Mouse (Mus musculus) spleen, postnatal 10 days (tissue): ENCODE data around the gene Samd13.

Experiments used
- DNase-seq, 2 experiments: peaks; one replicate each; pipeline ENCODE4 v3.0.0; 2021 to 2022; ENCODE audit warnings: low spot score in 2 of 2

The Samd13 gene

DNA sequence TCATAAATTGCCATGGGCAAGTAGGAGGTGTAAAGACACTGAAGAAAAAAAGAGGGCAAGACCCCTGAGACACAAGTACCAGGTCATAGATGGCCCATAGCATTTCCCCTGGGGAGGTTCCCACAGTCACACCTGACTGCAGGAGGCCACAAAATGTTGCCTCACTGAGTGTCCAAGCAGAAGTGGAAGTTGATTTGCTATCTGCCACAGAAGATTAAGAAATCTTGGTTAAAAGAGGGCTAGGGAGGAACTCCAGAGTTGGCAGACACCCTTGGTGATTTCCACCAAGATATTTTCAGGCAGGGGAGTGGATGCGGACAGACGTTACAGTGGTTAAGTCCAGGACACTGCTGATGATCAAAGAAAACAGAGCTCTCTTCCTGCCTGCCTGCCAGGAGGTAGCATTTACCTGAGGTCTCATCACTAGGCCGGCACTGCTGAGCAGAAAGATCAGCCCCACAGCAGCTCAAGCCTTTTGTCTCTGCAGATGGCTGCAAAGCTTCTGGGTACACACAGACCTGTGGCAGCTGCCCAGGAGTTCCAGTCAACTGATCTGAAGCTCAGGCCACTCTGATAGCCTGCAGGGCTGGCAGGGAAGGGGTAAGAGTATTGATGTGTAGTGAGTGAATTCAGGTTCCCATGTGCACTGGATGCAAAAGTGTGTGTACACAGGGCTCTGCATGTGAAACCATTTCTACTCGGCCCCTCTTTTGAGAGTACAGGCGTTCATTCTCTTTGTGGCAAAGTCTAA, 68.7 kb downstream of the Samd13 start:
- DNase-seq: no peak

DNA sequence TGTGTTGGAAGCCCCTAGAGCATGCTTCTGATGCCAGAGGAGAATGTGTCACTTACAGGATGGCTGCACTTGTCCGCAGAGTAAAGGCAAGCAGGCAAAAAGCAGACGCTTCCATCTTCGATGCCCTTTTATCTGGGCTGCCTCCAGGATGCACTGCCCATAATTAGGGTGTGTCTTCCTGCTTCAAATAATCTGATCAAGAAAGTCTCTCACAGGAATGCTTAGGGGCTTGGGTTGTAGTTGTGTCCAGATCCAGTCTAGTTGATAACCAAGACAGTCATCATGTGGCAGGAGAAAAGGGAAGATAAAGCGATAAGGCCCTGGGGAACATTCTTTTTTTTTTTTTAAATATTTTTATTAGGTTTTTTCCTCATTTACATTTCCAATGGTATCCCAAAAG, 69.9 kb downstream of the Samd13 start, which contains the start of gene Dnase2b:
TSS of gene Dnase2b (minus strand) at position 101 of the 400 bp plus-strand sequence.
- DNase-seq: no peak

DNA sequence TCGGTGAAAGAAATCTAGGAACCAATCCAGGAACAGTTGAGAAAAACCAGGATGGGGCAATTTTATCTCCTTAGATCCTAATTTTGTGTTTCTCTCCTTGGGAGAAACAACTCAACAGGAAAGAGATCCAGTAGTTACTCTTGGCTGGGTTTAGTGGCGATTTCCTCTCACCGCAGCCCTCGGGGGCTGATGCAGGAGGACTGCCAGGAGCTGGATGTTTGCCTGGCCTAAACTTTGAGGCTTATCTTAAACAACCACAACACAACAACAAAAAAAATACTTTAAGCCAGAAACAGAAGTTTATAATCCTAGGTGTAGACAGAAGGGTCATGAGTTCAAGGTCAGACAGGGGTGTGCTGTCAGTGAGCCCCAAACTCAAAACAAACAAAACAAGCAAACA, 73.6 kb downstream of the Samd13 start:
- DNase-seq: no peak

DNA sequence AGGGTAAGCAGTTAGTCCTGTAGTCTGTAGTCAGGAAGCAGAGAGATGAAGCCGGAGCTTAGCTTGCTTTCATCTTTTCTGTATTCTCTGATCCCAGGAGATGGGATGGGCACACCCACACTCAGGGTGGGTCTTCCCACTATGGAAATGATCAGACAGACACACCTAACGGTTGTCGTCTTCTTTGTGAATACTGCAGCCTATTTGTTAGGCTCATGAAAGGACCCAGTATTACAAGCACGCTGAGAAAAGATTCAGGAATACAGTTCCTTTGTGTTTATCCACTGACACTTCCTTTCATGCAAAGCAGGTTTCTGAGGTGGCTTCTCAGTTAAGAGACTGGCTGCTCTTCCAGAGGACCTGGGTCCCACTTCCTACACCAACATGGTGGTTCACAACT, 74.1 kb downstream of the Samd13 start:
- DNase-seq: no peak

DNA sequence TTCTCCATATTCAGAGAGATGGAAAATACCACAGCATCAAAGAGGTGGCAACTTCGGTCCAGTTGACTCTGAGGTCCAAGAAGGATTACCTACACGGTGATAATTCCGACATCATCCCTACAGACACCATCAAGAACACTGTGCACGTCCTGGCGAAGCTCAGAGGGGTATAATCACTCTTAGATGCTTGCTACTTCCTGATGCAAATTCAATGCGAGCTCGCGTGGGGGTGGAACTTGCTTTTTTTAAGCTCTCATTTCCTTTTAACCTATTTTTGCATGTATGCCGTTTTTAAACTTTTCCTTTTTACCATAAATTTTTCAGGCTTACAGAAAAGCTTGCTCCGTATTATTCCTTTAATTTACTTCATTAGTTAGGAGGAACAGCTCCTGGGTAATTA, 75.1 kb downstream of the Samd13 start:
- no peak for DNase-seq

DNA sequence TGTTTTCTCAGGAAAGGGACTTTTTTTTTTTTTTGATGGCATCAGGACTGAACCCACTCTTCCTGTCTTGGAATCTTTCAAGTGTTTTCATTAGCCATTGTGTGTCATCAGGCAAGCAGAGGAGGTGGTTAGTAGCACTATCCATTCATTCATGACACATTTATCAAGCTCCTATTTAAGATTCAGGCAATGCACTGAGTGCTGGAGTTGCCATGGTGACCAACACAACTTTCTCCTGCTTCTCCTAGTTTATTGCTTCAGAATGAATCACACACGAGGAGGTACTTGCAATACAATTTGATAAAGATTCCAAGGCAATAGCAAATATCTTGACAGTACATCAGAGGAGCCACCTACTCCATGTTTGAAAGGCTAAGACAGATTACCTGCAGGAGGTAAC, 78.0 kb downstream of the Samd13 start:
- DNase-seq: no peak

DNA sequence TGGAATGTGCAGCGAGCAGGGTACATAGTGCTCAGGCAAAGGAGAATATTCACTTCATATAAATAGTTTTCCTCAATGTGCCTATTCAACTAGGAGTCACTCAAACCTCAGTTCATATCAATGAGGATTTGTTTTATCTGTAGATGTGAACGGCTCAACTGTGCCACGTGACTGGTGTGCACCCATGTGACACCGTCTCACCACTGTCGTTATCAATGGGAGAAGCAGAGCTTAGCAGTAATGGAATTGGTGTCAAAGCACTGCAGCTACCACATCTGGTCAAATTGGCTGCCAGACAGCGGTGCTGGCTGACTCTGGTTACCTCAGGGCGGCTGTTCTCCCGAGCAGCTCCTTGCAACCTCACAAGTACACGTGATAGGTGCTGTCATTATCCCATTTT, 80.7 kb downstream of the Samd13 start:
- no peak for DNase-seq

DNA sequence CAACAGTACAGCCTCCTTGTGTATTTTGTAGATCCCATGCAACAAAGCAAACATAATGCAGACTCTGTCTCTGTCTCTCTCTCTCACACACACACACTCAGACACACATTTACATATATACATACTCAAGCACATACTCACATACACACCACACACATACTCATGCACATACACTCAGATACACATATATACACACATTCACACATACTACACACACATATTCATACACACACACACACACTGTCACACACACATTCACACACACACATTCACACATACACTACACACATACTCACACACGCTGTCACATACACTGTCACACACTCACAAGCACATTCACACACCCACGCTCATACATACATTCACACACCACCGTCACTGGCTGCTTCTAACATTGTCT, 82.9 kb downstream of the Samd13 start:
- DNase-seq: no peak

DNA sequence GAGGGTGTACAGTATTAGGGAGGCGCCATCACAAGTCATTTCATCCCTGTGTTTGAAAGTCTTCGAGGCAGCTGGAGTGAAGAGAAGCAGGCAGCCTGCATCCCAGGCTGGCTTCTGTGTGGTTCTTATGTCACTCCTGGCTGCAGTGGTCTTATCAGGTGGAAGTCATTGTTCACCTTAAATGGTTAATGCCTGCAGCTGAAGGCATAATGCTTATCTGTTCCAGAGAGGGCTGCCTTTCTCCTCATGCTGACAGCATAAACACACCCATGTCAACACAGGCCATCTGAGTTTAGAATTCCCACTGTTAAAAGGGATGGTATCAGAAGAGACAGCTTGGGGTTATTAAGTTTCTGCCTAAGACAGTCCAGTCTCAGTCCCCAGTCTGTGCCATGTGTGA, 84.2 kb downstream of the Samd13 start:
- DNase-seq: no peak

DNA sequence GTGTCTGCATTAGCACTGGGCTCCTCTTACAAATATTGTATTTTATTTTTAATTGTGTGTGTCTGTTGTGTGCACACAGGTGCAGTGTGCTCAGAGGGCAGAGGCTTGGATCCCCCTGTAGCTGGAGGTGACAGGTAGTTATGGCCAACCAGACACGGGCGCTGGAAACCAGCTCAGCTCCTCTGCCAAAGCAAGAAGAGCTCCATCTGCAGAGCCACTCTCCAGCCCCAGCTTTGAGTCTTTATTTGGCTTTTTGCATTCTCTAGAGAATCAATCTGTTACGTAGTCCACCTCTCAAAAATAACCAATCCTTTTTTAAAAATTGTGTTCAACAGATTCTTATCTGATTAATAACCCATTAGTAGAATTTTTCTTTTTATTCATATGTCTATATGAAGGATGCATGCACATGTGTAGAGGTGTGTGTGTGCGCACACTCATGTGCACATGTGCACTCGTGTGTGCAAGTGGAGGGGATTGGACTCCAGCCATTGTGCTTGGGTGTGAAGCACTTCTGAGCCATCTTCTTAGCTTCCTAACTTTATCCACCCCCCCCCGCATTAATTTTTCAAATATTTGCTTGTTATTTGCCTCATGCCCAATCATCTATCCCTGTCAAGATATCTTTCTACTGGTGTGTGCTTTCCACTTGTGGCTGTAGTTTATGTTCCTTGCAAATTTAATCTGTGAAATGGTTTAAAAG, 86.0 kb downstream of the Samd13 start:
- DNase-seq: no peak

DNA sequence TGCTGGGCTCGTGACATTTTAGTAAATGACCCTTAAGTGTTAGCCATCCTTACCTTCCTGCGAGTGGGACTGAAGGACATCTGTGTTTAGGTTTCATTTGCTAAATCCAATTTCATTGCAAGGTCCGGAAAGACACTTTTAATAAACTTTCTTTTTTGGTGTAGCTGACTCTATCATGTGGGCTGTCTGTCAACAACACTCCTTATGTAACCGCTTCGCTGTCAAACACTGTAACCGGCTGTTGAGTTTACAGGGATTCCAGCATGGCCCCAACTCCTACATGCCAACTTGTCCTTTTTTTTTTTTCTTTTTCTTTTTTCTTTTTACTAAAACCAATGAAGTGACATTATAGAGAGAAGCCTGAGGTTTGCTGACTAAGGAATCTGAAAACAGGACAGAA, 87.0 kb downstream of the Samd13 start:
- DNase-seq: no peak

DNA sequence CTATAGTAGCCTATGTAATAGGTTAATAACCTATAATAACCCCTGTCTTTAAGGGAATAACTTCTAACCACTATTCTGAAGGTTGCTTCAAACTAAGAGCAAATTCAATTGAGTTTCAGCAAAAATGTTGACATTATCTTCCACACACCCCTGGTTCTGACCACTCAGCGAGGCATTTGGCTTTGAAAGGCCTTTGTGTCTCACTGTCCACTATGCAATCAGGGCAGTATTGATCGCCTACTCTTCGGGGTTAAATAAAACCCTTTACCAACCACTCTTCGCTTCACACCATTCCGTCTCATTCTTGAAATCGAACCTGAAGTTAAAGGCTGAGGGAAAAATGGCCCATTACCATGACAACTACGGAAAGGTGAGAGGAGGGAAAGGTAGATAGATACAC, 88.5 kb downstream of the Samd13 start:
- no peak for DNase-seq

DNA sequence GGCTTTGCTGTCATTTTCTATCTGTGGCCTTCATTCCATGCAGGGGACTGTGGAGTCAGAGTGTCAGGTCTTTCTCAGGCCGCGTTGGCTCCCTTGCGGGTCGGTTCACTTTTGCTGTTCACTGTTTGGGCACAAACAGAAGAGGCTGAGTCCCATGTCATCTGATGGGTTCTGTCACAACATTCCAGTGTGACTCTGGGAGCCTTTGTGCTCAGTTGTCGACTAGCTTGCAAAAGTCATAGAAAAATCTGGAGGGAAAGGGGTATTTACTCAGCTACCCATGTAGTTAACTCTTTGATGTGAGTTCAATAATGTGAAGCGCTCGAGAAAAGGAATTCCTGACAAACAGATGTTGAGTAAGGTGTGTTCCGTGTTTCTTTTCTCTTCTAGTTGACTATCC, 89.0 kb downstream of the Samd13 start:
- no peak for DNase-seq

DNA sequence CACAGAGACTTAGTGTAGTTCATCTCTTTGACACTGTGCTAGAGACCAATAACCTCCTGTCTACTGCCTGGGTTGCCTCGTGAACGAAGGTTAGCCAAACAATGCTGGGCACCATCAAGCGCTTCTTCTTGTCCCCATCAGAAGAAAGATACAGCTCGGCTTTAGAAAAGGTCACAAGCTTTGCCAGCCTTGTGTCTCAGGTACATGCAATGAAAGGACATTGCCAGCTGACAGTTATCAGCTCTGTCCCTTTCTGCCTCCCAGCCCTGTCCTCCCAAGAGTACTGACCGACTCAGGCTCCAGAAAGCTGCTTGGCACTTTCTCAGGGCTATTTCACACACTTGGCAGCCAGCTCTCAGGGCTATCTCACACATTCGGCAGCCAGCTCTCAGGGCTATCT, 90.0 kb downstream of the Samd13 start:
- no peak for DNase-seq
